Mouse (Mus musculus) embryonic facial prominence, embryonic 11.5 days (tissue): ENCODE results near the gene Cradd. TPM values are rescaled to one million over a fixed set of nuclear protein-coding genes. Genes with fewer than 3 reads are reported as not detected.

Experiments used
- ATAC-seq: fragments of 200-750 bp; cut with Nextera tagmentation; replicated peaks from 2 replicates; pipeline ENCODE4 v1.8.0; 2017; ENCODE audit warnings: low read depth; ENCODE audit not compliant: insufficient number of reproducible peaks, low FRiP score, low TSS enrichment
- DNase-seq: peaks from one replicate; pipeline ENCODE4 v3.0.0-alpha.2; 2015; ENCODE audit warnings: low spot score
- H3K27ac ChIP-seq: fragments of 300-500 bp; sonication (generic); replicated peaks from 2 replicates; pipeline ENCODE4 v1.5.1; 2014; ENCODE audit warnings: mild to moderate bottlenecking, low read depth, low read length, control low read depth
- H3K27me3 ChIP-seq: fragments of 300-500 bp; sonication (generic); 2 replicates; pipeline ENCODE4 v1.6.1; 2014; ENCODE audit warnings: mild to moderate bottlenecking, low read length, moderate library complexity, mixed read lengths; ENCODE audit not compliant: control insufficient read depth, insufficient read depth
- H3K36me3 ChIP-seq: fragments of 300-500 bp; sonication (generic); replicated peaks from 2 replicates; pipeline ENCODE4 v1.6.1; 2014; ENCODE audit warnings: low read depth, mild to moderate bottlenecking, low read length, moderate library complexity, mixed read lengths; ENCODE audit not compliant: control insufficient read depth, insufficient read depth
- H3K4me1 ChIP-seq: fragments of 300-500 bp; sonication (generic); 2 replicates; pipeline ENCODE4 v1.6.1; 2014; ENCODE audit warnings: low read length, mixed read lengths; ENCODE audit not compliant: control insufficient read depth, insufficient read depth
- H3K4me2 ChIP-seq: fragments of 300-500 bp; sonication (generic); 2 replicates; pipeline ENCODE4 v1.6.1; 2014; ENCODE audit warnings: low read depth, mild to moderate bottlenecking, control low read depth, low read length, moderate library complexity
- H3K4me3 ChIP-seq: fragments of 300-500 bp; sonication (generic); 2 replicates; pipeline ENCODE4 v1.5.1; 2014; ENCODE audit warnings: low read depth, low read length, control low read depth
- H3K9ac ChIP-seq: fragments of 300-500 bp; sonication (generic); replicated peaks from 2 replicates; pipeline ENCODE4 v1.6.1; 2014; ENCODE audit warnings: mild to moderate bottlenecking, control low read depth, low read length
- H3K9me3 ChIP-seq: fragments of 300-500 bp; sonication (generic); replicated peaks from 2 replicates; pipeline ENCODE4 v1.6.1; 2016; ENCODE audit warnings: mild to moderate bottlenecking, low read length, inconsistent platforms, mixed read lengths; ENCODE audit not compliant: control insufficient read depth
- WGBS: fragments of 180-500 bp; shearing (Covaris S2); extraction: QIAGEN DNeasy Blood & Tissue Kit; methylation state at CpG from one replicate; pipeline ENCODE4 v1.1.7; 2014; 5-methylcytosine and 5-hydroxymethylcytosine counted together
- polyA plus RNA-seq: library from polyadenylated mRNA; unstranded; fragments of >200 nt; fragmentation: Nextera tagmentation; extraction: Ambion mirVana; gene quantifications from 2 replicates; pipeline ENCODE4 v1.2.1, GENCODE M21; 2014

The Cradd gene
- polyA plus RNA-seq: 15.3 and 17.1 TPM in 2 replicates

DNA sequence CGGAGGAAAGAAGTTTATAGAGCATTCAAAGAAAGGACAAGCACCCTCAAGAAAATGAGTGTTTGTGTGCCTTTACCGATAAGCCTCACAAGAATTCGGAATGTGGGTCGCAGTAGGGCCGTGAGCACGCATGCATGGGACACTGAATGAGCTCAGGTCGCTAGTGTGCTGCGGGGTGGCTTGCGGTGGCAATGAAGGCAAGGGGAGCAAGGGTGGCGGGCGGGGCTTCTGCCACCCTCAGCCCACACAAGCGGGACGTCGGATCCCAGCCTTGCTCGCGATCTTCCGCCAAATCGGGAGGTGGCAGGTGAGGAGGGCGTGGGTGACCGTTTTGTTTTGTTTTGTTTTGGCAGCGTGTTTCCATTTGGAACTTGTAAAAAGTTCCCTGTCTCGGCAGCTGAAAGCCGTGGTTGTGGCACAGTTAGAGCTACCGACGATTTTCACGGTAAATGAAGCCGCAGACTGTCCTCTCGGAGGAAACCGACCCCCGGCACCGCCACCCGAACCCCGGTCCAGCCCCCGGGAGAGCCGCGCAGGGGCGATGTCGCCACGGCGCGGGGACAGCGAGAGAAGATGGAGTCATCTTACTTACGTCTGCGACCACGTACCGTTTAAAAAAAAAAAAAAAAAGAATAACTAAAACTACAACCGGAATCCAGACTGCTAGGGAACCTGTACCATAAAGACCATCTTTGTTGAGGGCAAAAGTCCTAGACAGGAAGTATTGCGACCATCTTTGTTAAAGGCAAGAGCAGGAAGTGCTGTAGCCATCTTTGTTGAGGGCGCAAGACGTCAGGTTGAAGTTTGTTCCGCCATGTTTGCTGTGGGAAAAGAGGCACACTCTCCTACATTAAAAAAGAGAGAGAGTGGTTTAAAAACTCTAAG lies at the start of gene Cradd:
Gene Cradd (minus strand): TSS at position 741 of the 885 bp plus-strand sequence.
- WGBS: under 1% methylated on average over 51 of the region's 51 CpGs

DNA sequence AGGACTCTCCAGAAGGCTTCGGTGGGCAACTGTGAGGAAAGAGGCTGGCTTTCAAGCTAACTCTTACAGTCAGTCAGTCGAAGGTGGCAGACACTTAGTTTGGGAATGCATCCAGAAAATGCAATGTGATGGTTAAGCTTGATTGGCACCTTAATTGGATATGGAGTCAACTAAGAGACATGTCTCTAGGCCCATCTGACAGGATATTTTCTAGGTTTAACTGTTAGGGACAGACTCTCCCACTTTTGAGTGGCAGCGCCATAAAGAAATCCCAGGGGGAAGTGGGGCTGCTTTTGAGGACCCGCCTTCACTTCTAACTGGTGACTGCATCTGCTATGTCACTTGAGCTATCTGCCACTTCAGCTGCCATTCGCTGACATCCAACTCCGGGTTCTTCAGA lies 49.4 kb upstream of the Cradd start:
- H3K4me1 ChIP-seq: no peaks in the 10 kb centered on the region
- no peak overlapping the region for H3K27ac ChIP-seq
- WGBS: 92% methylated on average over 6 of the region's 6 CpGs
- H3K27me3 ChIP-seq: no peaks in the 10 kb centered on the region
- ATAC-seq: no peak
- no peaks in the 10 kb centered on the region for H3K36me3 ChIP-seq
- no peak overlapping the region for H3K4me3 ChIP-seq
- no peaks in the 10 kb centered on the region for H3K9me3 ChIP-seq
- H3K4me2 ChIP-seq: no peak overlapping the region
- no peak for DNase-seq
- H3K9ac ChIP-seq: no peak overlapping the region

More for the DNA sequence above, at the start of gene Cradd:
- no peaks in the 10 kb centered on the region for H3K36me3 ChIP-seq
- no peaks in the 10 kb centered on the region for H3K9me3 ChIP-seq
- H3K27ac ChIP-seq: peak within 1 kb of the TSS; percentile 90
- H3K4me2 ChIP-seq: peak within 1 kb of the TSS; percentile 62
- H3K27me3 ChIP-seq: no peaks in the 10 kb centered on the region
- H3K4me1 ChIP-seq: no peaks in the 10 kb centered on the region
- peak within 1 kb of the TSS; percentile 68 for H3K4me3 ChIP-seq
- DNase-seq: peak; percentile 95
- H3K9ac ChIP-seq: peak within 1 kb of the TSS; percentile 77
- peak; percentile 73 for ATAC-seq

DNA sequence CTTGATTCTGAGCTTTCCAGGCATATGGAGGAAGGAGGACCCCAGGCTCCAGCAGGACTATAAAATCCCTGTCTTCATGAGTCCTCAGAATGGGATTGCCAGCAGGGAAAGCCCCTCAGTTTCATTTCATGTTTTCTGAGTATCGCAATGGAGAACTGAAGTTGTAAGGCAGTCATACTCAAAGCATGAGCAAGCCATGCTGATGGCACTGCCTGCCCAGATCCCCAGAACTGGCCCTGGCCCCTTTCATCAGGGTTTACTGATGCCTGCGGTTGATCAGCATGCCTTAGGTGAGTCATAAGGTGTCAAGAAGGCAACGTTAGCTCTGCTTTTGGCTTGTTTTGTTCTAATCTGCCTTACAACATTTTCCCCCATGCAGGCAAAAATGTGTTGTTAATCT lies 48.0 kb upstream of the Cradd start:
- Histone ChIP-seq H3K4me2 (no peak overlapping the region), H3K36me3 (no peaks in the 10 kb centered on the region), H3K4me3 (no peak overlapping the region), H3K27me3 (no peaks in the 10 kb centered on the region), H3K27ac (no peak overlapping the region), H3K9ac (no peak overlapping the region), H3K9me3 (no peaks in the 10 kb centered on the region), H3K4me1 (no peaks in the 10 kb centered on the region)
- 89% methylated on average over 3 of the region's 3 CpGs for WGBS
- DNase-seq (no peak), ATAC-seq (no peak)

DNA sequence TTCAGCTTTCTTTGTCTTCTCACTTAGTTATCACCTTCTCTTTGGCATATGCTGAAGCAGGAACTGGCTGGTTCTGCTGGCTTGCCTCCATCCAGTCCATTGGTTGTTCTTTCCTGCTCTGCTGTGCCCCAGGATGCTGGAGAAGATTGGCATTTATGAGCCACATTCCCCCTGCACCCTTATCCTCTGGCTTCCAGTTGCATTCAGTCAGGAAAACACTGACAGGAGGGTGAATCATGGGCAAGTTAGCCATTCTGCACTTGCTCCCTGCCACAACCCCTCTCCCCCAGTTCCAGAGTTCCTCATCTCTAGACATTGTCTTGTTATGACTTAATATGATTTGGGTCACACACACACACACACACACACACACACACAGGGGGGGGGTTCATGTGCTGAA lies 45.3 kb upstream of the Cradd start:
- Histone ChIP-seq H3K36me3 (no peaks in the 10 kb centered on the region), H3K4me2 (no peak overlapping the region), H3K9me3 (no peaks in the 10 kb centered on the region), H3K9ac (no peak overlapping the region), H3K4me3 (no peak overlapping the region), H3K4me1 (no peaks in the 10 kb centered on the region), H3K27me3 (no peaks in the 10 kb centered on the region), H3K27ac (no peak overlapping the region)
- no peak for DNase-seq
- ATAC-seq: no peak

DNA sequence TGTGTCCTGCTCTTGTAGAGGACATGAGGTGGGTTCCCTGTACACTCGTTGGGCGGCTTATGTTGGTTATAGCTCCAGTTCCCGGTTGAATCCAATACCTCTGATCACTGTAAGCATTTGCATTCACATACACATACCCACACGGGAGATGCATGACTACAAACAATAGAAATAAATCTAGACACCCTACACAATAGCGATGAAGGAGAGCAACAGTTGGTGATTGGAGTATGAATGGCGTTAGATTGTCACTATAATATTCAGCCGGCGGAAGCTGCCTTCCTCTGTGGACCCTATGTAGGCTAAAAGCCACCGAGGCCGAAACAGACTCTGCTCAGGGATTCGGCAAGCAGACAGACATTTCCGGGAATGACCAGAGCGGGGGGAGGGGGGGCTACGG lies 44.2 kb upstream of the Cradd start:
- no peak overlapping the region for H3K4me3 ChIP-seq
- no peak overlapping the region for H3K4me2 ChIP-seq
- H3K4me1 ChIP-seq: no peaks in the 10 kb centered on the region
- H3K36me3 ChIP-seq: no peaks in the 10 kb centered on the region
- DNase-seq: no peak
- no peak overlapping the region for H3K9ac ChIP-seq
- H3K9me3 ChIP-seq: no peaks in the 10 kb centered on the region
- no peak for ATAC-seq
- 90% methylated on average over 14 of the region's 14 CpGs for WGBS
- no peak overlapping the region for H3K27ac ChIP-seq
- no peaks in the 10 kb centered on the region for H3K27me3 ChIP-seq

DNA sequence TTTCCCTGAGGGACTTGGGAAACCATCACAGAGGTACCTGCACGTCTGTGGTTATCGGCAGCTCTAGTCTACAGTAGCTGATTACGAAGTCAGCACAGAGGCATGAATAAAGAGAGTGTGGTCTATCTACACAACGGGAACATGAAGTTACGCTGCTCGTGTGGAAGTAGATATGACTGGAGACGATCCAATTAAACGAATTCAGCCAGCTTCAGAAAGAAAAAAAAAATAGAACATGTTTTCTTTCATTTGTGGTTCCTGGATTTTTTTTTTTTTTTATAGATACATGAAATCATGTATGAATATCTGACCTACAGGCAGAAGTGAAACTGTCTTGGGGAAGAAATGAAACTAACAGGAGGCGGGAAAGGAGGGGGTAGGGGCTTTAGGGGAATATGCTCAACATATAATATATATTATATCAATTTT lies 43.7 kb upstream of the Cradd start:
- Histone ChIP-seq H3K4me3 (no peak overlapping the region), H3K36me3 (no peaks in the 10 kb centered on the region), H3K27me3 (no peaks in the 10 kb centered on the region), H3K27ac (no peak overlapping the region), H3K4me1 (no peaks in the 10 kb centered on the region), H3K9me3 (no peaks in the 10 kb centered on the region), H3K9ac (no peak overlapping the region), H3K4me2 (no peak overlapping the region)
- ATAC-seq (no peak), DNase-seq (no peak)
- 87% methylated on average over 9 of the region's 9 CpGs for WGBS

DNA sequence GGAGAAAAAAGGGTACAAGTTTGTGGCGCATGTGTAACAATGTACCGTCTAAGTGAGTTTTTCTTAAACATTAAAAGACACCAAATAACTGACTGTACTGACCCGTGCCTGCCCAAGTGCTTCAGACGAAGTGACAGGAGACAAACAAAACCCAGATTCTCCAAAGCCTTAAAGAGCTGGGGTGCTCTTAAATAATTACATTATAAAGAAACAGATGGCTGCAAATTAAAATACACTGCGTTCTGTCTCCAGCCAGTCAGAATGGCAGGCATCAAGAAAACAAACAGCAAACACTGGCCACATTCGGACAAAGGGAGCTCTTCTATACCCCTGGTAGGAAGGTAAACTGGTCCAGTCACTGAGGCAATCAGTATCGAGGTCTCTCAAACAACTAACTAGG lies 43.3 kb upstream of the Cradd start:
- no peak for ATAC-seq
- 73% methylated on average over 7 of the region's 7 CpGs for WGBS

DNA sequence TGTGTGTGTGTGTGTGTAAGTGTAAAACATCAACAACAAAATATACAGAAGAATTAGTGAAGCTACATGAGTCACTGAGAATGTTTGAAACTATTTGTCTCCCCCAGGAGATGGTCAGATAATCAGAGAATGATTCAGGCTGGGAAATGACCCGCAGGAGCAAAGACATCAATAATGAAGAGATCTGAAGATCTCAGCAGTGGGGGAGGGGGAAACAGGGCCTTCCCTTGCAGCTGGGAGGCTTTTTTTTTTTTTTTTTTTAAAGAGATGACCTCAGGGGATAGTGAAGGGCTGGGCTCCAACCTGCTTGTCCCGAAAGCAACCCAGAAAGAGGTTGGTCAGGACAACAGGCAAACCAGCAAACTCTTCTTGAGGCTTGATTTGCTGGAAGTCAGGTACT lies 38.4 kb upstream of the Cradd start:
- 30% methylated on average over 2 of the region's 2 CpGs for WGBS

More for the DNA sequence above, 43.3 kb upstream of the Cradd start:
- Histone ChIP-seq H3K36me3 (no peaks in the 10 kb centered on the region), H3K9me3 (no peaks in the 10 kb centered on the region), H3K9ac (no peak overlapping the region), H3K27me3 (no peaks in the 10 kb centered on the region), H3K4me3 (no peak overlapping the region), H3K27ac (no peak overlapping the region), H3K4me2 (no peak overlapping the region), H3K4me1 (no peaks in the 10 kb centered on the region)
- DNase-seq: no peak

More for the DNA sequence above, 38.4 kb upstream of the Cradd start:
- no peak for ATAC-seq
- no peaks in the 10 kb centered on the region for H3K4me1 ChIP-seq
- no peak overlapping the region for H3K4me3 ChIP-seq
- DNase-seq: no peak
- H3K4me2 ChIP-seq: no peak overlapping the region
- H3K27me3 ChIP-seq: no peaks in the 10 kb centered on the region
- no peak overlapping the region for H3K9ac ChIP-seq
- no peak overlapping the region for H3K27ac ChIP-seq
- no peaks in the 10 kb centered on the region for H3K36me3 ChIP-seq
- H3K9me3 ChIP-seq: no peaks in the 10 kb centered on the region
